Comparison of ENCODE assay signal across 27 mouse cellular contexts in genomic region chr10:93239201-93239806, GRCm38 (mm10).
A peak's percentile ranks its signal among the peaks of the same experiment; 100 is the strongest.
DNase-seq lines count a peak whose midpoint lies in the region; ATAC-seq and TF ChIP-seq lines count a peak whose summit lies in the region.
"Had no signal": no experiment of that assay in that cellular context is flagged by ENCODE, and none has a peak within 500 bp of the region (broad histone marks: within the 10 kb centered on the region; RNA-seq: fewer than 3 reads in every experiment).

No protein-coding gene starts in this region.

- no peak for ATAC-seq in heart, embryonic 12.5 days (ENCODE audit: insufficient number of reproducible peaks, low FRiP score)
- no peak for ATAC-seq in kidney, postnatal 0 days (replicated peaks; ENCODE audit: low FRiP score, low read depth)
- peak; percentile 45; the same call in 1 of the 2 replicates for ATAC-seq in lung, embryonic 16.5 days (ENCODE audit: low read depth)
- ATAC-seq: forebrain, embryonic 16.5 days; liver, embryonic 12.5 days; midbrain, embryonic 13.5 days; Patski had no signal

- no peaks in the 10 kb centered on the region for H3K9me3 ChIP-seq in heart, embryonic 12.5 days (replicated peaks)
- no peaks in the 10 kb centered on the region for H3K9me3 ChIP-seq in kidney, postnatal 0 days (replicated peaks; ENCODE audit: low read length)
- H3K9me3 ChIP-seq in lung, embryonic 16.5 days (ENCODE audit: control insufficient read depth, low read length), result no peaks in the 10 kb centered on the region
- H3K9me3 ChIP-seq: limb, embryonic 13.5 days; liver, embryonic 12.5 days; midbrain, embryonic 13.5 days; neural tube, embryonic 13.5 days had no signal

- no peak overlapping the region for H3K4me2 ChIP-seq in heart, embryonic 12.5 days
- no peak overlapping the region for H3K4me2 ChIP-seq in kidney, postnatal 0 days (ENCODE audit: low read length)
- H3K4me2 ChIP-seq in lung, embryonic 16.5 days (ENCODE audit: low read depth, low read length), result no peak overlapping the region
- H3K4me2 ChIP-seq: heart, embryonic 11.5 days; hindbrain, embryonic 14.5 days; limb, embryonic 13.5 days; liver, embryonic 12.5 days; midbrain, embryonic 13.5 days; neural tube, embryonic 13.5 days had no signal

- DNase-seq in heart, adult 11 months, result peak; percentile 92
- peak; percentile 47 to 48 for DNase-seq in heart, postnatal 10 days
- DNase-seq in heart, postnatal 4 days, result no peak
- peak; percentile 65 for DNase-seq in kidney, postnatal 0 days (ENCODE audit: low spot score)
- DNase-seq in kidney, postnatal 36 days, result no peak
- no peak for DNase-seq in lung, adult 18-20 months
- DNase-seq: adrenal gland, postnatal 10 days; cerebellum, adult 8-10 months; gastrocnemius, adult 2 months; gastrocnemius, postnatal 36 days; kidney, postnatal 4 days; lung, adult 2 months; right cerebral cortex, postnatal 4 days; thymus, adult 18-20 months; thymus, postnatal 25 days had no signal

- no peak overlapping the region for H3K9ac ChIP-seq in heart, embryonic 12.5 days
- no peak overlapping the region for H3K9ac ChIP-seq in kidney, postnatal 0 days (ENCODE audit: low read depth, low read length)
- H3K9ac ChIP-seq in lung, embryonic 16.5 days (ENCODE audit: low read length), result no peak overlapping the region
- H3K9ac ChIP-seq: hindbrain, embryonic 14.5 days; limb, embryonic 13.5 days; liver, embryonic 12.5 days; midbrain, embryonic 13.5 days; neural tube, embryonic 13.5 days had no signal

- no peaks in the 10 kb centered on the region for H3K27me3 ChIP-seq in heart, embryonic 12.5 days (replicated peaks)
- H3K27me3 ChIP-seq in kidney, postnatal 0 days (ENCODE audit: insufficient read depth, low read length), result no peaks in the 10 kb centered on the region
- no peaks in the 10 kb centered on the region for H3K27me3 ChIP-seq in lung, embryonic 16.5 days (ENCODE audit: control insufficient read depth, insufficient read depth, low read depth, low read length)
- H3K27me3 ChIP-seq: limb, embryonic 13.5 days; liver, embryonic 12.5 days; midbrain, embryonic 13.5 days; neural tube, embryonic 13.5 days; Patski had no signal

- H3K4me1 ChIP-seq in heart, embryonic 12.5 days (replicated peaks), result peaks cover 15% of the 10 kb centered on the region
- no peaks in the 10 kb centered on the region for H3K4me1 ChIP-seq in kidney, postnatal 0 days (replicated peaks; ENCODE audit: insufficient read depth, low read length)
- H3K4me1 ChIP-seq in lung, embryonic 16.5 days (replicated peaks; ENCODE audit: control insufficient read depth, insufficient read depth, low read length), result 0 out of 2 replicates have a peak, but pooled peaks cover 3% of the 10 kb centered on the region
- H3K4me1 ChIP-seq: liver, embryonic 12.5 days; midbrain, embryonic 13.5 days; neural tube, embryonic 13.5 days had no signal

- no peak for TF ChIP-seq CTCF in kidney, postnatal 0 days (IDR thresholded peaks at IDR 0.05; ENCODE audit: low read depth)

- no peak overlapping the region for H3K27ac ChIP-seq in heart, embryonic 12.5 days (ENCODE audit: poor library complexity, severe bottlenecking)
- H3K27ac ChIP-seq in kidney, postnatal 0 days, result no peak overlapping the region
- H3K27ac ChIP-seq in lung, embryonic 16.5 days (ENCODE audit: low read length), result no peak overlapping the region
- H3K27ac ChIP-seq: gastrocnemius, adult 2 months; hindbrain, embryonic 14.5 days; limb, embryonic 13.5 days; liver, embryonic 12.5 days; midbrain, embryonic 13.5 days; neural tube, embryonic 13.5 days; stomach, postnatal 0 days had no signal

- intact Hi-C loops in heart, postnatal 10 days (cut with DNase I), result no loop called here

- 47% methylated on average over 9 of the region's 9 CpGs for WGBS in heart, embryonic 12.5 days
- WGBS in kidney, postnatal 0 days, result 44% methylated on average over 9 of the region's 9 CpGs
- 41% methylated on average over 9 of the region's 9 CpGs for WGBS in lung, embryonic 16.5 days

- H3K4me3 ChIP-seq in heart, embryonic 12.5 days, result no peak overlapping the region
- H3K4me3 ChIP-seq in kidney, postnatal 0 days (replicated peaks; ENCODE audit: low read depth, low read length), result no peak overlapping the region
- H3K4me3 ChIP-seq in lung, embryonic 16.5 days (ENCODE audit: low read length), result no peak overlapping the region
- H3K4me3 ChIP-seq: erythroblast, embryonic 14.5 days; gastrocnemius, adult 2 months; limb, embryonic 13.5 days; liver, embryonic 12.5 days; midbrain, embryonic 13.5 days; neural tube, embryonic 13.5 days had no signal

- H3K36me3 ChIP-seq in heart, embryonic 12.5 days, result peaks cover 48% of the 10 kb centered on the region
- H3K36me3 ChIP-seq in kidney, postnatal 0 days (ENCODE audit: insufficient read depth, low read length), result peaks cover 22% of the 10 kb centered on the region
- peaks cover 19% of the 10 kb centered on the region for H3K36me3 ChIP-seq in lung, embryonic 16.5 days (ENCODE audit: control insufficient read depth, insufficient read depth, low read length)

Comparison
In these comparisons a context has a peak if more than half of its experiments do, and no peak if none do; other contexts are left out.
1. DNase-seq: peak in heart, adult 11 months (single experiment), heart, postnatal 10 days (2 of 2) and kidney, postnatal 0 days (single experiment); none in heart, postnatal 4 days (single experiment), kidney, postnatal 36 days (0 of 2) and lung, adult 18-20 months (0 of 2).